Mouse (Mus musculus) intestine, embryonic 14.5 days (tissue): ENCODE measurements at regions not wholly inside any gene's neighbourhood (a gene's known extent, or its start where the extent isn't known, plus 50 kb on each side); places are given as distances from the start of the nearest gene placed in this dataset.
A peak's percentile ranks its signal among the peaks of the same experiment; 100 is the strongest.

ENCODE experiments used
- ATAC-seq: fragments of 200-750 bp; cut with Nextera tagmentation; replicated peaks from 2 replicates; pipeline ENCODE4 v1.8.0; 2017; ENCODE audit warnings: low read depth, moderate number of reproducible peaks, moderate TSS enrichment, moderate library complexity; ENCODE audit not compliant: low FRiP score, low TSS enrichment
- DNase-seq: peaks from one replicate; pipeline ENCODE4 v3.0.0-alpha.2; 2018; ENCODE audit warnings: low spot score
- H3K27ac ChIP-seq: fragments of 300-500 bp; sonication (generic); 2 replicates; pipeline ENCODE4 v1.5.1; 2014; ENCODE audit warnings: low read depth, mild to moderate bottlenecking, control low read depth
- H3K27me3 ChIP-seq: fragments of 300-500 bp; sonication (generic); replicated peaks from 2 replicates; pipeline ENCODE4 v1.6.1; 2014; ENCODE audit warnings: low read length, control low read depth; ENCODE audit not compliant: control insufficient read depth, insufficient read depth
- H3K36me3 ChIP-seq: fragments of 300-500 bp; sonication (generic); 2 replicates; pipeline ENCODE4 v1.6.1; 2014; ENCODE audit warnings: low read length, control low read depth; ENCODE audit not compliant: control insufficient read depth, insufficient read depth
- H3K4me1 ChIP-seq: fragments of 300-500 bp; sonication (generic); replicated peaks from 2 replicates; pipeline ENCODE4 v1.6.1; 2014; ENCODE audit warnings: low read length, control low read depth, mixed read lengths; ENCODE audit not compliant: control insufficient read depth, insufficient read depth
- H3K4me2 ChIP-seq: fragments of 300-500 bp; sonication (generic); 2 replicates; pipeline ENCODE4 v1.6.1; 2014; ENCODE audit warnings: low read length
- H3K4me3 ChIP-seq: fragments of 300-500 bp; sonication (generic); 2 replicates; pipeline ENCODE4 v1.5.1; 2014; ENCODE audit warnings: low read depth, low read length, control low read depth, mixed read lengths
- H3K9ac ChIP-seq: fragments of 300-500 bp; sonication (generic); 2 replicates; pipeline ENCODE4 v1.6.1; 2014; ENCODE audit warnings: mild to moderate bottlenecking, low read length
- H3K9me3 ChIP-seq: fragments of 300-500 bp; sonication (generic); 2 replicates; pipeline ENCODE4 v1.6.1; 2016; ENCODE audit warnings: low read length, control low read depth; ENCODE audit not compliant: control insufficient read depth
- WGBS: fragments of 180-500 bp; shearing (Covaris S2); extraction: QIAGEN DNeasy Blood & Tissue Kit; methylation state at CpG from one replicate; pipeline ENCODE4 v1.1.7; 2014; 5-methylcytosine and 5-hydroxymethylcytosine counted together

GRCm38 (mm10) chr6:127250181-127250873 lies 98.3 kb upstream of the Ccnd2 start:
- Histone ChIP-seq H3K4me3 (no peak overlapping the region), H3K9me3 (no peaks in the 10 kb centered on the region), H3K27ac (peak overlapping the region; percentile 64; the same call in 1 of the 2 replicates), H3K9ac (no peak overlapping the region), H3K4me1 (peaks cover 29% of the 10 kb centered on the region), H3K27me3 (no peaks in the 10 kb centered on the region), H3K36me3 (no peaks in the 10 kb centered on the region), H3K4me2 (peak overlapping the region; percentile 41)
- no peak for DNase-seq
- 33% methylated on average over 8 of the region's 8 CpGs for WGBS
- no peak for ATAC-seq

- peak overlapping the region; percentile 41 for H3K4me2 ChIP-seq
- H3K36me3 ChIP-seq, result no peaks in the 10 kb centered on the region
- H3K4me3 ChIP-seq, result no peak overlapping the region
- peaks cover 1% of the 10 kb centered on the region; the same call in 1 of the 2 replicates for H3K9me3 ChIP-seq
- no peak overlapping the region for H3K9ac ChIP-seq
- H3K27ac ChIP-seq, result peak overlapping the region; percentile 64
- ATAC-seq, result peak; percentile 71
- peak; percentile 65 for DNase-seq
- H3K27me3 ChIP-seq, result no peaks in the 10 kb centered on the region
- WGBS, result 14% methylated on average over 11 of the region's 11 CpGs
- peaks cover 29% of the 10 kb centered on the region for H3K4me1 ChIP-seq
Observed at GRCm38 (mm10) chr6:127250874-127251670, 99.1 kb upstream of the Ccnd2 start.

- H3K4me2 ChIP-seq, result peak overlapping the region; percentile 41
- H3K27me3 ChIP-seq, result no peaks in the 10 kb centered on the region
- peak overlapping the region; percentile 10; the same call in 1 of the 2 replicates for H3K9ac ChIP-seq
- H3K9me3 ChIP-seq, result peaks cover 5% of the 10 kb centered on the region; the same call in 1 of the 2 replicates
- no peaks in the 10 kb centered on the region for H3K36me3 ChIP-seq
- H3K4me3 ChIP-seq, result no peak overlapping the region
- DNase-seq (peak; percentile 62), ATAC-seq (peak; percentile 53)
- 5% methylated on average over 5 of the region's 5 CpGs for WGBS
- H3K27ac ChIP-seq, result peak overlapping the region; percentile 64
- peaks cover 29% of the 10 kb centered on the region for H3K4me1 ChIP-seq
Observed at GRCm38 (mm10) chr6:127251671-127251985, 99.6 kb upstream of the Ccnd2 start.

- peaks cover 29% of the 10 kb centered on the region for H3K4me1 ChIP-seq
- no peaks in the 10 kb centered on the region for H3K27me3 ChIP-seq
- peaks cover 5% of the 10 kb centered on the region; the same call in 1 of the 2 replicates for H3K9me3 ChIP-seq
- WGBS, result 7% methylated on average over 3 of the region's 3 CpGs
- peak overlapping the region; percentile 64 for H3K27ac ChIP-seq
- peak overlapping the region; percentile 41 for H3K4me2 ChIP-seq
- DNase-seq, result peak; percentile 62
- H3K36me3 ChIP-seq, result no peaks in the 10 kb centered on the region
- ATAC-seq, result peak; percentile 57; the same call in 1 of the 2 replicates
- no peak overlapping the region for H3K4me3 ChIP-seq
- no peak overlapping the region for H3K9ac ChIP-seq
Observed at GRCm38 (mm10) chr6:127252000-127252721, 100.2 kb upstream of the Ccnd2 start.

GRCm38 (mm10) chr6:127253935-127254334 lies 101.9 kb upstream of the Ccnd2 start:
- no peak overlapping the region for H3K9ac ChIP-seq
- ATAC-seq, result no peak
- H3K4me1 ChIP-seq, result peaks cover 29% of the 10 kb centered on the region
- H3K4me3 ChIP-seq, result no peak overlapping the region
- H3K27ac ChIP-seq, result no peak overlapping the region
- H3K9me3 ChIP-seq, result peaks cover 5% of the 10 kb centered on the region; the same call in 1 of the 2 replicates
- no peaks in the 10 kb centered on the region for H3K27me3 ChIP-seq
- H3K36me3 ChIP-seq, result no peaks in the 10 kb centered on the region
- H3K4me2 ChIP-seq, result no peak overlapping the region
- no peak for DNase-seq
- WGBS, result 81% methylated on average over 3 of the region's 3 CpGs

- Histone ChIP-seq H3K27ac (no peak overlapping the region), H3K9me3 (no peaks in the 10 kb centered on the region), H3K9ac (no peak overlapping the region), H3K36me3 (no peaks in the 10 kb centered on the region), H3K4me3 (no peak overlapping the region), H3K27me3 (no peaks in the 10 kb centered on the region), H3K4me1 (peaks cover 7% of the 10 kb centered on the region), H3K4me2 (no peak overlapping the region)
- 56% methylated on average over 5 of the region's 5 CpGs for WGBS
- ATAC-seq, result no peak
- no peak for DNase-seq
Observed at GRCm38 (mm10) chr6:127263903-127264680, 112.1 kb upstream of the Ccnd2 start.

- Histone ChIP-seq H3K4me2 (peak overlapping the region; percentile 59), H3K4me3 (no peak overlapping the region), H3K36me3 (no peaks in the 10 kb centered on the region), H3K27me3 (no peaks in the 10 kb centered on the region), H3K9me3 (no peaks in the 10 kb centered on the region), H3K27ac (peak overlapping the region; percentile 54; the same call in 1 of the 2 replicates), H3K9ac (no peak overlapping the region), H3K4me1 (peaks cover 7% of the 10 kb centered on the region)
- WGBS, result 72% methylated on average over 9 of the region's 9 CpGs
- DNase-seq (no peak), ATAC-seq (no peak)
Observed at GRCm38 (mm10) chr6:127265063-127265775, 113.2 kb upstream of the Ccnd2 start.
